Mouse (Mus musculus) fibroblast of lung, adult 2 months (primary cell): ENCODE results near the gene Majin.
A peak's percentile ranks its signal among the peaks of the same experiment; 100 is the strongest.

Experiments
- DNase-seq: peaks from one replicate; pipeline ENCODE4 v3.0.0-alpha.2; 2011; ENCODE audit warnings: low read depth

Gene Majin

GRCm38 (mm10) chr19:6184131-6184530 lies at the start of gene Majin:
Gene Majin, plus strand, starts transcription at chr19:6184388.
- no peak for DNase-seq

GRCm38 (mm10) chr19:6136397-6136796 lies 47.8 kb upstream of the Majin start:
- DNase-seq, result peak; percentile 74

DNA sequence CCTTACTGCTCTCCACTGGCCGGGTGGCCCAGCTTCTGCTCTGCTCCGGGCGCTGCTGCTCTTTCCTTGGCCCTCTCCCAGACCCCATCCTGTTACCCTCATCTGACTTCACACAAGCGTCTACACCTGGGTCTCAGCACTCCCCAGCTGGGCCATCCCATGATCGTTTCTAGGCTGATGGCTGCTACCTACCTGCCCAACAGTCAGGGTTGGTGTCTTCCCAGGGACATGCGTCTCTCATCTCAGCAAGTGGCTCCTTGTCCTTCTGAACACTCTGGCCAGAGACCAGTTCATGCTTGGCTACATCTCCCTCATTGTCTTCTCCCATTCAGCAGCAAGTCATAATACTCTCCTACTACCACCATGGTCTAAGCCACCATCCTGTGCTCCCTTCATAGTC lies 44.5 kb upstream of the Majin start:
- DNase-seq, result no peak

DNA sequence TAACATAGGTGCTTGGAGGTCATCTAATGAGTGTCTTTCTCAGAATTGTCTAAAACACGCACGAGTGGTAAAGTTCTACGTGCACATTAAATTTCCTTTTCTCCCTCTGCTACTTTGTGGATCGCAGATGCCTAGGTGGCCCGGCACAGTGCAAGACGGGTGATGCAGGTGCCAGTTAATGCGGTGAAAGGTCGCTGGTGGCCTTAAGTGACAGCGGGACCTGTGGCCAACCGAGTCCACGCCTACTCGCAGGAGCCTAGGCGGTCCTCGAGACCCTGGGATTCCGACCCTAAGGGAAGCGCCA lies 43.9 kb upstream of the Majin start:
- no peak for DNase-seq

GRCm38 (mm10) chr19:6140678-6141393 lies 43.4 kb upstream of the Majin start, which contains the start of gene Batf2:
Gene Batf2, plus strand, starts transcription at chr19:6140983.
- DNase-seq, result peak; percentile 87

DNA sequence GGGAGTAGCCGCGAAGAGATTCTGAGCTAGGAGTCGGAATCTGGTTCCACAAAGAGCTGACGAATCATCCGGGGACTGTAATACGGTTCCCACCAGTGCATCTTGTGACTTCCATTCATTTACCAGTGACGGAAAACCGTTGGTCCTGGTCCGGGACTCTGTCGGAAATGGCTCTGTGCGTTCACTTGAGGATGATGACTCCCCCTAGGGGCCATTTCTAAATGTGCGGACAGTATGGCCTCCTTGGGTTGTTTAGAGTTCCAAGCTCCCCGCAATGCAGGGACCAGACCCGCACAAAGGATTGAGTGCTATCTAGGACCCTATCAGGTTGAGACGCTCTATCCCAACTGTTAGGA lies 42.8 kb upstream of the Majin start, which contains the start of gene Arl2:
Arl2 (minus strand) TSS at position 155 of the 356 bp plus-strand sequence.
- peak; percentile 82 for DNase-seq

GRCm38 (mm10) chr19:6144842-6145241 lies 39.3 kb upstream of the Majin start:
- no peak for DNase-seq

DNA sequence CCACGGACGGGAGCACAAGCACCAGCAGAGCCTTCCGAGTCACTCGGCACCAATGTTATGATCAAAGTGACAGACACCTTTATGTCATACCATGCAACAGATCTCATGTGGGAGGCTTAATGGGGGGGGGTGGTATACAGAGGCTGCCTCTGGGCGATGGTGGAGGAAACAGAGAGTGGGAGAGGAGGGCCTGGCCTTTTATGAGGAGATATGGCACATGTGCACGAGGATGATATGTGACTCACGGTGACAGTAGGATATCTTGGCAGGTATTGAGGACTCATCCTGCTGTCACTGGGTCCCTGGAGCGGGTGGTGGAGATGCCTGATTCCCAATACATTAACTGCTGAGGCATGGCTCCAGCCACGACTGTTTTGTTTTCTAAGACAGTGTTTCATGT lies 29.0 kb upstream of the Majin start:
- no peak for DNase-seq

DNA sequence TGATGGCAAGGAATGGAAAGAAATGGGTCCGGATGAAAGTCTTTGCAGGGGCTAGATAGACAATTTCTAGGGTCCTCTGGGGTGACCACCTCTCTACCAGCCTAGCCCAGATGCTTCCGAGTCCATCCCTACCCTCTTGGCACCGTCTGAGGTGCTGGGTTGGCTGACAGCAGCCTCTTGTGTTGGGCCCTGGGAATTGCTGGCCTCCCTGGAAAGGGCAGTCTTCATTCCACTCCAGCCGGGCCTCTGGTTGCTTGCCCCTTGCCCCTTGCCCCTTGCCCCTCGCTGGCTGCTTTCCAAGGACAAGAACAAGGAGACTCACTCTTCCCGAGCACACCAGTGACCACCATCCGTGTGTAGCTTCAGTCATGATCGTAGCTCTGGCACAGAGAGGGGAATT lies 27.8 kb upstream of the Majin start:
- no peak for DNase-seq

DNA sequence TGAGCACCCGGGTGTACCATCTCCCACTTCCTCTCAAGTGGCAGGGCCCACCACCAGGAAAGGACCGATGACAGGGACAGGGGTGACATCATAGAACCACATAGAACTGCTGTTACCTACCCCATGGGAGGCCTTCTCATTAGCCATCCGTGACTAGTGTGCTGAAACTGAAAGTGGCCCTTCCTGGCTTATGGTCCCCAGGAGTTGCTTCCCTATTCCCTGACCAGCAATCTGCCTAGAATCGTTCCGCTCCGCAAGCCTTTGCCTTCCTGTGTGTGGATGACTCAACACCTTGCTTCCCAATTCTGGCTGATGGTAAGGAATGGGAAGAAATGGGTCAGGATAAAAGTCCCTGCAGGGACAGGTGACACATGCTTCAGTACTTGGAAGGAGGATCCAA lies 27.0 kb upstream of the Majin start:
- no peak for DNase-seq

DNA sequence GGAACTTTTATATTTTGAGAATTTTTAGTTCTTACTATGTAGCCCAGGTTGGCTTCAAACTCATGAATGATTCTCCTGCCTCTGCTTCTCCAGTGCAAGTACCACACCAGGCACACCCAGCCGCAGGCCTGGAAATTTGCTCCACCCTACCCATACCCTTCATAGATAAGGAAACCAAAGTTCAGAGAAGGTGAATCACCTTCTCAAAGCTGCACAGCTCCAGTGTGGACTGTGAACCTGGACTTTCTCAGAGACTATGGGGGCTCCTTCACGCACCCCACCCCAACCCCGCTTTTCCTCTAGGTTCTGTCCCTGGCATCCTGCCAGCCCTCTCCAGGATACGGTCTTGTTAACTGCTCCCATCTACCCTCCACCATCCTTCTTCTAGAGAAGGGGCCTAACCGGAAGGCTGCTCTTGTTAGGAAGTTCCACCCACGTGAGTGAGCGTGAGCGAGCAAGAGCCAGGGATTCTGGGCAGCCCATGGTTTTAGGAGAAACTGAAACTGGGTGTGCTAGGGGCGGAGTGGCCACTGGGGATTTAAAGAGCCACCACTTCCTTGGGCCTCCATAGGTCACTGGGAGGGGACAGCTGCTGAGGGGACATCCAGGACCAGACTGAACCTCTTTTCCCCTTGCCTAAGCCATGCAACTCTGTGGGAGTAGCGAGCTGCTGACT lies 20.2 kb upstream of the Majin start:
- DNase-seq, result no peak

GRCm38 (mm10) chr19:6166750-6167149 lies 17.4 kb upstream of the Majin start:
- no peak for DNase-seq

- DNase-seq, result no peak
These were observed 13.0 kb upstream of the Majin start for GRCm38 (mm10) chr19:6171215-6171614.

GRCm38 (mm10) chr19:6174771-6175170 lies 9.4 kb upstream of the Majin start:
- no peak for DNase-seq

DNA sequence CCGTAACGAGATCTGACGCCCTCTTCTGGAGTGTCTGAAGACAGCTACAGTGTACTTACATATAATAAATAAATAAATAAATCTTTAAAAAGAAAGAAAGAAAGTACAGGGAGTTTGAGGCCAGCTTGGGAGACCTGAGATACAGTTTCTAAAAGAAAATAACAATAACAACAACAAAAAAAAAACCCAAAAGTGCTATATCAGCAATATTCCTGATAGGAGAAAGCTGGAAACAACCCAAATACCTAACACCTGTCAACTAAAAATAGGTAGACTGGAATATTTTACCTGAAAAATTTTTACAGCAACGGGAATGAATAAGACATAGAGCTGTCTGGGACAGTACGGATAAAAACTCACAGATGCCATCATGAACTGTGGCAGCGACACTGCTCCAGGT lies 5.4 kb upstream of the Majin start:
- DNase-seq, result no peak

- DNase-seq, result no peak
These were observed 2.6 kb upstream of the Majin start for GRCm38 (mm10) chr19:6181629-6182028.

DNA sequence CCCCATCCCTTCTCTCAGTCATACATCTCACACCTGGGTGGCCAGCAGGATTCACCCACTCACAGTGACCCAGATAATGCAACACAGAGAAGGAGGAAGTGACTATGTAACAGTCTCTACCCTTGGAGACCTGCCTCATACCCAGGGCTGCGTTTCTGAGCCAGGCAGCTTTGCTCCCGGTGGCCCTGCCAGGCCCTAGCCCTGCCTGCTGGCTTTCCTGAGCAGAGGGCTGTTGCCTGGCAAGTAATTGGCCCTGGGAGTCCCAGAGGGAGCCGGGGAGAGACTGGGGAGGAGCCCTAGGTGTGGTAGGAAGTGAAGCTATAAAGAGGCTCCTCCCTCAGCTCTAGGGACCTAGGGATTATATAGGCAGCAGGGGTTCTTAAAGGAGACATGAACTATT lies 1.7 kb upstream of the Majin start:
- DNase-seq, result no peak

DNA sequence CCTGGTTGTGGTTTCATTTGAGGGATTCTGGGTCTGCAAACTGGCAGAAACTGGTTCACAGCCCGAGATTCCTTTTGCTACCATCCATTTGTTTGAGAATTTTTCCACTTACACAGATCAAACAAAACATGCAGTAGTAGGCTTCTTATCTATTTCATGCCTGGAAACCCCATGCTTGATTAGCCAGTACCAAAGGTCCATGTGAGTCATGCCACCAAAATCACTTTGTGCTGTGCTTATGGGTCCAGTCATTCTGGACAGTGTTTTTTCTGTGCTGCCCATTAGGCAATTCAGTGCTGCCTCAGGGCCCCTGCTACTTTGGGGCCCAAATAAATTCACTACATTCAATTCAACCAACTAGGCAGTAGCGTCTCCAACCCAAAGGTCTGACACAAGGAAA lies 20.1 kb downstream of the Majin start:
- no peak for DNase-seq

DNA sequence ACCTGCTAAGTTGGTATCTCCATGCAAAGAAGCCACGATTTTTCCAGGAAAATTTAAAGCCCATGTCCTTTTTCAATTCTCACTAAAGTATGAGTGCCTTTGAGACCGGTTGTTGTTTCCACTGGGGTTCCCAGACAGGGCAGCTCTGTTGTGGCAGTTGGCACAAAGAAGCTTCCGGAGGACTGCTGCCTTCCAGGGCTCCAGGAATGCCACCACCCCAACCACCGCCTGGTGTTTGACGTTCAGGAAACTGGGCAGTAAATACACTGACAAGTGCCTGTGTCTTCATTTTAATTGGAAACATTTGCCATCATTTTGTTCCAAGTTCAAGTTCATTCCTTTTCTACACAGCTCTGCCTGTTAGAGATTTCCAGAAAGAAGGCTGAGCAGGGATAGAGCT lies 22.5 kb downstream of the Majin start:
- DNase-seq, result peak; percentile 67

DNA sequence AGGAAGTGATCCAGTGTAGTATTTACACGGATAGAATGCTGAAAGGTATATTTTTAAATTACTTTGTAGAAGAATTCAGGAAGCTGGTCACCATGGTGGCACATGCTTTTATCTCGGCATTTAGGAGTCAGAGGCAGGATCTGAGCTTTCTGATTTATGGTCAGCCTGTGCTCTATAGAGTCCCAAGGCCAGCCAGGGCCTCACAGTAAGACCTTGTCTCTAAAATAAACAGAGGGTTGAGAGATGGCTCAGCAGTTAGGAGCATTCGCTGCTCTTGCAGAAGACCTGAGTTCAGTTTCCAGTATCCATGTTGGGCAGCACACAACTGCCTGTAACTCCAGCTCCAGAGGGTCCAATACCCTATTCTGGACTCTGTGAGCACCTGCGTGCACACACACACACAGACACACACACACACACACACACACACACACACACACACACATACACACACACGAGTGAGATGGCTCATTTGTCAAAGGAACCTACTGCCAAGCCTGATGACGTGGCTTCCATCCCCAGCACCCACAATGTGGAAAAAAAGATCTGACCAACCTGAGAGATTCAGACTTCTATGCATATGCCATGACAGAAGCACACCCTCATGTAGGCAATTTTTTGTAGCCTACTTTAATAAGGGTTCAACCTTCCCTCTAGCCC lies 32.0 kb downstream of the Majin start:
- no peak for DNase-seq

DNA sequence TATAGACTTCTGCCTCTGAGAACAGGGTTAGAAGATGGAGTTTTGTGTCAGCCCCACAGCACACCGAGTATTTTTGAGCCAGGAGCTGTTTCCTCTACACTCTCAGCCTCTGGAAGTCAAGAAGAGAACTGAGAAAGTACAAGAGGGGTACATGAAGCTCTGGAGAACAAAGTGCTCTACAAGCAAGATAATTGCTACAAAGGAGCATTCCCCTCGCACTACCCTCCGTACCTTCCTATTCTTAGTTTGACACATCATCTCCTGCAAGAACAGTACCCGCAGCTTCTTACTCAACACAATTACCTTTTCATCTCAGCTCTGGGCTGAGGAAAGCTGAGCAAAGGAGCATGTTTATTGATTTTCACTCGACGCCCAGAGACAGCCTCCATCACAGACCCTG lies 34.4 kb downstream of the Majin start:
- no peak for DNase-seq

DNA sequence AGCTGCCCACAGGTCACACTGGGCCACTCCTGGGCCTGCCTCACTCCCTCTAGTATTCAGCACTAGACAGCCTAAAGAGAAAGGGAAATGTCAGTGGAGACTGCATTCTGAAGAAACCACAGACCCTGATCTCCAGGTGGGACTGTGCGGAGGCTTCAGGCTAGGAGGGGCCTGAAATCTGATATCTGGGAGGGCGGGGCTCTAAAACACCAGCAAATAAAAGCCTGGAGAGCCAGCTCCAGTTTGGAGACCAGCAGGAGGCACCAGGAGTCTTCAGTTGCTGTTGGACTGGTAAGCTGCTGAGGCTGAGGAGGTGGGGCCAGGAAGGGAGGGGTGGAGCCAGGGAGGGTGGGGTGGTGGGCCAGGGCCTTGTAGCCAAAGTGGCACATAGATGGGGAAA lies 41.9 kb downstream of the Majin start, which contains the start of gene Gpha2:
Gpha2 (plus strand) TSS at position 246 of the 400 bp plus-strand sequence.
- no peak for DNase-seq

DNA sequence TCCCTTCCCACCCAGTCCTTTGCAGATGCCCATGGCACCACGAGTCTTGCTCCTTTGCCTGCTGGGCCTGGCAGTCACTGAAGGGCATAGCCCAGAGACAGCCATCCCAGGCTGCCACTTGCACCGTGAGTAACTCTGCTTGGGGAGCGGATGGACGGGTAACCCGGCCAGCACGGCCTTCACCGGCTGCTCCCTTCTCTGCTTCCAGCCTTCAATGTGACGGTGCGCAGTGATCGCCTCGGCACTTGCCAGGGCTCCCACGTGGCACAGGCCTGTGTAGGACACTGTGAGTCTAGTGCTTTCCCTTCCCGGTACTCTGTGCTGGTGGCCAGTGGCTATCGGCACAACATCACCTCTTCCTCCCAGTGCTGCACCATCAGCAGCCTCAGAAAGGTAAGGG lies 42.6 kb downstream of the Majin start:
- DNase-seq, result no peak
